Mouse (Mus musculus): Measurements from ENCODE around the gene Ncaph2. TPM values are rescaled to one million over a fixed set of nuclear protein-coding genes. Genes with fewer than 3 reads are reported as not detected.

The Ncaph2 gene
- polyA plus RNA-seq (2016; fragmentation: Nextera tagmentation; extraction: Ambion mirVana) = 140 and 151 TPM in 2 replicates

GRCm38 (mm10) chr15:89355241-89356187 lies at the start of gene Ncaph2, which contains the start of gene Lmf2:
TSS of gene Ncaph2 (plus strand) at chr15:89355719.
TSS of gene Lmf2 (minus strand) at chr15:89355659.
- Histone ChIP-seq H3K4me2 (replicated peaks) (peak within 1 kb of the TSS; percentile 69), H3K4me1 (peaks cover 31% of the 10 kb centered on the region), H3K36me3 (peaks cover 39% of the 10 kb centered on the region), H3K4me3 (peak within 1 kb of the TSS; percentile 79), H3K27me3 (no peaks in the 10 kb centered on the region), H3K9me3 (replicated peaks) (no peaks in the 10 kb centered on the region), H3K27ac (peak within 1 kb of the TSS; percentile 82), H3K9ac (peak within 1 kb of the TSS; percentile 80)
- under 1% methylated on average over 64 of the region's 64 CpGs for WGBS
- ATAC-seq (ENCODE audit: low FRiP score) = peak; percentile 90

GRCm38 (mm10) chr15:89305966-89306365 lies 49.6 kb upstream of the Ncaph2 start:
- Histone ChIP-seq H3K27me3 (no peaks in the 10 kb centered on the region), H3K36me3 (peaks cover 67% of the 10 kb centered on the region), H3K9me3 (replicated peaks) (no peaks in the 10 kb centered on the region), H3K4me2 (replicated peaks) (no peak overlapping the region), H3K4me3 (no peak overlapping the region), H3K4me1 (peaks cover 13% of the 10 kb centered on the region; the same call in 1 of the 2 replicates), H3K9ac (no peak overlapping the region), H3K27ac (no peak overlapping the region)
- no peak for ATAC-seq (ENCODE audit: low FRiP score)
- WGBS = 64% methylated on average over 1 of the region's 1 CpGs

- H3K4me3 ChIP-seq = no peak overlapping the region
- no peaks in the 10 kb centered on the region for H3K27me3 ChIP-seq
- H3K4me1 ChIP-seq = peaks cover 17% of the 10 kb centered on the region; the same call in 1 of the 2 replicates
- H3K36me3 ChIP-seq = peaks cover 52% of the 10 kb centered on the region
- 94% methylated on average over 13 of the region's 13 CpGs for WGBS
- no peak overlapping the region for H3K27ac ChIP-seq
- no peak for ATAC-seq (ENCODE audit: low FRiP score)
- H3K9ac ChIP-seq = no peak overlapping the region
- no peak overlapping the region for H3K4me2 ChIP-seq (replicated peaks)
- no peaks in the 10 kb centered on the region for H3K9me3 ChIP-seq (replicated peaks)
Observed at GRCm38 (mm10) chr15:89307461-89307860, 48.1 kb upstream of the Ncaph2 start.

- Histone ChIP-seq H3K9ac (no peak overlapping the region), H3K36me3 (peaks cover 41% of the 10 kb centered on the region), H3K4me3 (no peak overlapping the region), H3K4me2 (replicated peaks) (no peak overlapping the region), H3K27ac (no peak overlapping the region), H3K9me3 (replicated peaks) (no peaks in the 10 kb centered on the region), H3K4me1 (peaks cover 26% of the 10 kb centered on the region), H3K27me3 (no peaks in the 10 kb centered on the region)
- ATAC-seq (ENCODE audit: low FRiP score) = no peak
- 90% methylated on average over 7 of the region's 7 CpGs for WGBS
Observed at GRCm38 (mm10) chr15:89308406-89309139, 46.9 kb upstream of the Ncaph2 start.

GRCm38 (mm10) chr15:89309962-89310498 lies 45.5 kb upstream of the Ncaph2 start:
- no peaks in the 10 kb centered on the region for H3K9me3 ChIP-seq (replicated peaks)
- H3K27me3 ChIP-seq = no peaks in the 10 kb centered on the region
- WGBS = 79% methylated on average over 6 of the region's 6 CpGs
- H3K4me3 ChIP-seq = no peak overlapping the region
- H3K4me2 ChIP-seq (replicated peaks) = no peak overlapping the region
- H3K9ac ChIP-seq = no peak overlapping the region
- ATAC-seq (ENCODE audit: low FRiP score) = no peak
- H3K36me3 ChIP-seq = peaks cover 26% of the 10 kb centered on the region
- H3K4me1 ChIP-seq = peaks cover 36% of the 10 kb centered on the region
- no peak overlapping the region for H3K27ac ChIP-seq

- ATAC-seq (ENCODE audit: low FRiP score) = no peak
- H3K36me3 ChIP-seq = no peaks in the 10 kb centered on the region
- no peaks in the 10 kb centered on the region for H3K27me3 ChIP-seq
- H3K27ac ChIP-seq = no peak overlapping the region
- peak overlapping the region; percentile 98; the same call in 1 of the 2 replicates for H3K4me3 ChIP-seq
- WGBS = 78% methylated on average over 4 of the region's 4 CpGs
- H3K9ac ChIP-seq = 0 out of 2 replicates have a peak overlapping the region, but pooled peaks have one; percentile 96
- peak overlapping the region; percentile 95 for H3K4me2 ChIP-seq (replicated peaks)
- H3K9me3 ChIP-seq (replicated peaks) = no peaks in the 10 kb centered on the region
- peaks cover 39% of the 10 kb centered on the region for H3K4me1 ChIP-seq
Observed at GRCm38 (mm10) chr15:89313359-89313758, 42.2 kb upstream of the Ncaph2 start.

- H3K27ac ChIP-seq = no peak overlapping the region
- ATAC-seq (ENCODE audit: low FRiP score) = 0 out of 2 replicates have a peak, but pooled peaks have one; percentile 1
- no peaks in the 10 kb centered on the region for H3K9me3 ChIP-seq (replicated peaks)
- 35% methylated on average over 3 of the region's 3 CpGs for WGBS
- H3K36me3 ChIP-seq = no peaks in the 10 kb centered on the region
- peak overlapping the region; percentile 98 for H3K4me3 ChIP-seq
- H3K9ac ChIP-seq = peak overlapping the region; percentile 96
- H3K4me1 ChIP-seq = peaks cover 36% of the 10 kb centered on the region
- H3K4me2 ChIP-seq (replicated peaks) = peak overlapping the region; percentile 95
- H3K27me3 ChIP-seq = no peaks in the 10 kb centered on the region
Observed at GRCm38 (mm10) chr15:89314107-89314506, 41.4 kb upstream of the Ncaph2 start.

GRCm38 (mm10) chr15:89314511-89315189 lies 40.9 kb upstream of the Ncaph2 start:
- H3K9ac ChIP-seq = peak overlapping the region; percentile 96
- H3K4me1 ChIP-seq = peaks cover 36% of the 10 kb centered on the region
- peak overlapping the region; percentile 98 for H3K4me3 ChIP-seq
- peak; percentile 76 for ATAC-seq (ENCODE audit: low FRiP score)
- H3K9me3 ChIP-seq (replicated peaks) = no peaks in the 10 kb centered on the region
- H3K27ac ChIP-seq = peak overlapping the region; percentile 44
- H3K27me3 ChIP-seq = no peaks in the 10 kb centered on the region
- peak overlapping the region; percentile 95 for H3K4me2 ChIP-seq (replicated peaks)
- H3K36me3 ChIP-seq = no peaks in the 10 kb centered on the region
- WGBS = under 1% methylated on average over 58 of the region's 58 CpGs

- Histone ChIP-seq H3K27ac (peak within 1 kb of the TSS; percentile 62), H3K9me3 (replicated peaks) (no peaks in the 10 kb centered on the region), H3K27me3 (no peaks in the 10 kb centered on the region), H3K4me1 (peaks cover 32% of the 10 kb centered on the region), H3K4me3 (peak within 1 kb of the TSS; percentile 98), H3K4me2 (replicated peaks) (peak within 1 kb of the TSS; percentile 95), H3K36me3 (no peaks in the 10 kb centered on the region), H3K9ac (peak within 1 kb of the TSS; percentile 96)
- ATAC-seq (ENCODE audit: low FRiP score) = peak; percentile 100
- under 1% methylated on average over 37 of the region's 37 CpGs for WGBS
Observed at GRCm38 (mm10) chr15:89315190-89315731, 40.3 kb upstream of the Ncaph2 start, which contains the start of gene Sbf1. TSS of gene Sbf1 (minus strand) at chr15:89315311.

- Histone ChIP-seq H3K4me1 (peaks cover 27% of the 10 kb centered on the region), H3K4me2 (replicated peaks) (no peak overlapping the region), H3K4me3 (no peak overlapping the region), H3K36me3 (no peaks in the 10 kb centered on the region), H3K9me3 (replicated peaks) (no peaks in the 10 kb centered on the region), H3K9ac (no peak overlapping the region), H3K27me3 (no peaks in the 10 kb centered on the region), H3K27ac (no peak overlapping the region)
- no peak for ATAC-seq (ENCODE audit: low FRiP score)
- WGBS = 64% methylated on average over 11 of the region's 11 CpGs
Observed at GRCm38 (mm10) chr15:89316146-89316545, 39.4 kb upstream of the Ncaph2 start.

- no peak for ATAC-seq (ENCODE audit: low FRiP score)
- Histone ChIP-seq H3K4me2 (replicated peaks) (no peak overlapping the region), H3K4me3 (no peak overlapping the region), H3K4me1 (peaks cover 5% of the 10 kb centered on the region; the same call in 1 of the 2 replicates), H3K27me3 (peaks cover 15% of the 10 kb centered on the region), H3K9ac (no peak overlapping the region), H3K36me3 (no peaks in the 10 kb centered on the region), H3K9me3 (replicated peaks) (no peaks in the 10 kb centered on the region), H3K27ac (no peak overlapping the region)
- 77% methylated on average over 8 of the region's 8 CpGs for WGBS
Observed at GRCm38 (mm10) chr15:89321264-89321663, 34.3 kb upstream of the Ncaph2 start.

Data from hindbrain, embryonic 12.5 days (tissue).